Mouse (Mus musculus) ES-Bruce4 (cell line): ENCODE measurements around the gene Methig1. TPM values are rescaled to one million over a fixed set of nuclear protein-coding genes. Genes with fewer than 3 reads are reported as not detected.
"Not testable (repeated sequence)": the region's sequence is repeated elsewhere in the genome, so short reads cannot be mapped to it uniquely, and the experiment has no call there.

ENCODE experiments used
- H3K27ac ChIP-seq: 2 replicates; pipeline ENCODE4 v1.5.1; 2012; ENCODE audit warnings: low read length, inconsistent platforms; ENCODE audit not compliant: insufficient read depth
- H3K27me3 ChIP-seq: 2 replicates; pipeline ENCODE4 v1.6.1; 2012; ENCODE audit warnings: mild to moderate bottlenecking, low read length, inconsistent platforms; ENCODE audit not compliant: control insufficient read depth, poor library complexity, insufficient read depth, severe bottlenecking
- H3K36me3 ChIP-seq: 2 replicates; pipeline ENCODE4 v1.6.1; 2012; ENCODE audit warnings: inconsistent platforms, mild to moderate bottlenecking, low read length, moderate library complexity; ENCODE audit not compliant: control insufficient read depth, poor library complexity, insufficient read depth, severe bottlenecking
- H3K4me1 ChIP-seq: one replicate; pipeline ENCODE4 v1.8.1; 2011; ENCODE audit warnings: low read length; ENCODE audit not compliant: control insufficient read depth, insufficient read depth
- H3K4me3 ChIP-seq: 2 replicates; pipeline ENCODE4 v1.5.1; 2011; ENCODE audit warnings: low read depth, mild to moderate bottlenecking, low read length
- H3K9ac ChIP-seq: 2 replicates; pipeline ENCODE4 v1.6.1; 2012; ENCODE audit warnings: low read depth, mild to moderate bottlenecking, inconsistent platforms; ENCODE audit not compliant: poor library complexity, severe bottlenecking
- H3K9me3 ChIP-seq: replicated peaks from 2 replicates; pipeline ENCODE4 v1.6.1; 2012; ENCODE audit warnings: mild to moderate bottlenecking, low read length, inconsistent platforms; ENCODE audit not compliant: control insufficient read depth, poor library complexity, insufficient read depth, severe bottlenecking
- CTCF ChIP-seq: IDR thresholded peaks from one replicate; pipeline ENCODE4 v1.8.1; 2011; ENCODE audit warnings: low read depth, low read length
- EP300 ChIP-seq: IDR thresholded peaks from 2 replicates; pipeline ENCODE4 v1.6.1; 2011; ENCODE audit warnings: low read depth, low read length; ENCODE audit not compliant: insufficient read depth
- POLR2A ChIP-seq: IDR thresholded peaks from one replicate; pipeline ENCODE4 v1.8.1; 2011; ENCODE audit warnings: low read length; ENCODE audit not compliant: insufficient read depth
- polyA plus RNA-seq: library from polyadenylated mRNA; stranded (reverse); fragments of >200 nt; gene quantifications from 2 replicates; pipeline ENCODE4 v1.2.4, GENCODE M21; 2011; ENCODE audit warnings: low read depth; ENCODE audit not compliant: missing spikeins, insufficient read depth, insufficient read length

Gene Methig1
- polyA plus RNA-seq, 1 experiment, result not detected

DNA sequence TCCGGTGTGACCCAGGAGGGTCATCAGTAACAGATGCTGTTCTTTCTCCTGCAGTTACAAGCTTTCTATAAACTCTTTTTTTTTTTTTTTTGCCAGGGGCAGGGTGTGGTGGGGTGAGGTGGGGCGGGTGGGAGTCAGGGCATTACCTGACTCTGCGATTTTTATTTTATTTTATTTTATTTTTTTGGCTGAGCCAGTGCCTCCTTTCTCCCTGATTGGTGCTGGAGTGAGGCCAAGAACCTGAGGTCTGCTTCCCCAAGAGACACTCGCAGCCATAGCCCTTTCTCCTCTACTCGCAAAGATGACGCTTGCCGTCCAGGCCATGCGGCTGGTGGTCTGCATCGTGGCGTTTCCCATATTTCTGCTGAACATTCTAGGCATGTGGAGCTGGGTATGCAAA lies 18.3 kb upstream of the Methig1 start, which contains the start of gene Mettl7a3:
Gene Mettl7a3 (plus strand): TSS at position 301 of the 400 bp plus-strand sequence.
- no peak for TF ChIP-seq EP300
- no peak for TF ChIP-seq POLR2A
- no peak for TF ChIP-seq CTCF

DNA sequence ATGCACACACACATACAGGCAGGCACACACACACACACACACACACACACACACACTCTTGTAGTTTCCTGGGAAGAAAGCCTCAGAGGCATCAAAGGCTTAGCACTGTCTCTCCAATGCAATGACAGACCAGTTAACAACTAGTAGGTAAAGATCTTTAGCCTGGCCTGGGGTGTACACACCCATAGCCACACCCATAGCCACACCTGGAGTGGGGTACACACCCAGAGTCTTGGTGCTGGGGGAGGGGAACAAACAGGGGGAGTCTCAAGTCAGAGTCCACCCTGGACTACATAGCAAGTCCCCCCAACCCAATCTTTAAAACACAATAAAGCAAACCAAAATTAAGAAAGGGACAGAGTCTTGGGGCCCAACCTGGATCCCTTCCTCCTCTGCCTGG lies 15.6 kb upstream of the Methig1 start:
- H3K9me3 ChIP-seq, H3K27me3 ChIP-seq, H3K27ac ChIP-seq, H3K9ac ChIP-seq, H3K4me3 ChIP-seq, H3K36me3 ChIP-seq, H3K4me1 ChIP-seq: not testable (repeated sequence)

More for the DNA sequence above, 18.3 kb upstream of the Methig1 start, which contains the start of gene Mettl7a3:
- no peak within 1 kb of the TSS for H3K9ac ChIP-seq
- H3K4me1 ChIP-seq, result no peaks in the 10 kb centered on the region
- no peak within 1 kb of the TSS for H3K4me3 ChIP-seq
- no peaks in the 10 kb centered on the region for H3K27me3 ChIP-seq
- no peak within 1 kb of the TSS for H3K27ac ChIP-seq
- H3K36me3 ChIP-seq, result no peaks in the 10 kb centered on the region
- no peaks in the 10 kb centered on the region for H3K9me3 ChIP-seq

GRCm38 (mm10) chr15:100337847-100338246 lies 15.1 kb upstream of the Methig1 start:
- not testable (repeated sequence) for H3K9me3 ChIP-seq, H3K36me3 ChIP-seq, H3K4me3 ChIP-seq, H3K4me1 ChIP-seq, H3K9ac ChIP-seq, H3K27ac ChIP-seq, H3K27me3 ChIP-seq
- peak; percentile 30 for TF ChIP-seq CTCF

- not testable (repeated sequence) for H3K9ac ChIP-seq, H3K9me3 ChIP-seq, H3K27ac ChIP-seq, H3K4me1 ChIP-seq, H3K4me3 ChIP-seq, H3K27me3 ChIP-seq, H3K36me3 ChIP-seq
Observed at GRCm38 (mm10) chr15:100341314-100341980, 11.5 kb upstream of the Methig1 start.

DNA sequence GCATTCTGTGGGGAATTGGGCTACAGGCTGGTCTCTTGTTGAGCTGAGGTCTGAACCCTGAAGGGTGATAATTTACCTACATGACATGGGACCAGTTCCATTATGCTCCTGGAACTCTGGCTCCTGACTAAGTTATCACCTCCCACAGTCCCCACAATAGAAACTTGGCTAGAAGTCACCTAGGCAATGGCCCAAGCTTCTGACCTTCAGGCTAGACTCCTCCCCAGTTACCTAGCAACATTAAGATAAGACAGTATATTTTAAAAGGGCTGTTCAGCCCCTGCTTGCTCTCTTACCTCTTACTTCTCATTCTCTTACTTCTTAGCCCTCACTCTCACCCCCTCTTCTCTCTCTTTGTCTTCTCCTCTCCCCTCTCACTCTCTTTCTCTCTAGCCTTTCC lies 7.5 kb upstream of the Methig1 start:
- TF ChIP-seq EP300, result no peak
- TF ChIP-seq POLR2A, result no peak
- TF ChIP-seq CTCF, result no peak
- no peaks in the 10 kb centered on the region for H3K9me3 ChIP-seq
- H3K36me3 ChIP-seq, result no peaks in the 10 kb centered on the region
- no peak overlapping the region for H3K27ac ChIP-seq
- no peaks in the 10 kb centered on the region for H3K27me3 ChIP-seq
- no peak overlapping the region for H3K9ac ChIP-seq
- H3K4me1 ChIP-seq, result no peaks in the 10 kb centered on the region
- no peak overlapping the region for H3K4me3 ChIP-seq

DNA sequence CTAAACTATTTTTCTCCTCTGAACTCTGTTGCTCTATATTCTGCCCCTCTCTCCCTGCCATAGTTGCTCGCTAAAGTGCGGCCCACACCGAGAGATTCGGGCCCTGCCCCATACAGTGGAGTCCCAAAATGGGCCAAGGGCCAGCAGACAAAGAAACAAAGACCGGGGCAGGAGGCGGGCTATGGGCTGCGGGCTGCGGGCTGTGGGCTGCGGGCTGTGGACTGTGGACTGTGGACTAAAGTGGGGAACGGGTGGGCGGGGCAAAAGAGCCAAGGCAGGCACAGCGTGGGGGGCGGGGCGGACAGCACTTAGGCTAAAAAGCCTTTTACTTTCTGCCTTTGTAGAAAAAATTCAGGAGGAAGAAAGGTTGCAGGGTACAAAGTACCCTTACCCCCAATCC lies 6.2 kb upstream of the Methig1 start:
- Histone ChIP-seq H3K27ac (no peak overlapping the region), H3K9me3 (no peaks in the 10 kb centered on the region), H3K4me1 (no peaks in the 10 kb centered on the region), H3K27me3 (no peaks in the 10 kb centered on the region), H3K36me3 (no peaks in the 10 kb centered on the region), H3K4me3 (peak overlapping the region; percentile 59), H3K9ac (peak overlapping the region; percentile 68)
- TF ChIP-seq EP300 (no peak), CTCF (no peak), POLR2A (no peak)

DNA sequence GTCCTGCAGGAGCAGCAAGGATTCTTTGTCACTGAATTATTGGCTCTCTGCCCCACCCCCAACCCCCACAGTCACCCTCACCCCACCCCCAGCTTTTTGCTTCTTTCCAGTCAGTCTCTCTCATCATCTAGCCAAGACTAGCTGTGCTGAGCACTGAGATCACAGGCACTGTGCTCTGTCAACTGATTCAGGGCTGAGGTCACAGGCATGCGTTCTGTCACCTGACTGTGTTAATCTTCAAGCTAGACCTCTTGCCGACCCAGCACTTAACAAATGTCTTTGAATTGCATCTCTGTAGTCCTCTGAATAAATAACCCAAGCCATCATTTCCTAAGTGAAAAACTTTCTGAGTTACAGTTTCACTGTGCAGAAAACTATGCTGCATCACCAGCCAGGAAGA lies 3.5 kb upstream of the Methig1 start:
- TF ChIP-seq EP300 (no peak), CTCF (no peak), POLR2A (no peak)
- H3K36me3 ChIP-seq, result no peaks in the 10 kb centered on the region
- no peaks in the 10 kb centered on the region for H3K27me3 ChIP-seq
- no peak overlapping the region for H3K4me3 ChIP-seq
- no peak overlapping the region for H3K9ac ChIP-seq
- H3K9me3 ChIP-seq, result no peaks in the 10 kb centered on the region
- no peak overlapping the region for H3K27ac ChIP-seq
- no peaks in the 10 kb centered on the region for H3K4me1 ChIP-seq
